Mouse (Mus musculus): ENCODE data around the gene Mybpc3. TPM values are rescaled to one million over a fixed set of nuclear protein-coding genes. Genes with fewer than 3 reads are reported as not detected.

The Mybpc3 gene
- polyA plus RNA-seq, 1 experiment from 2014 or later, result 0.49 TPM

- no peaks in the 10 kb centered on the region for H3K4me1 ChIP-seq (ENCODE audit: control insufficient read depth, insufficient read depth, low read length)
- no peak overlapping the region for H3K4me3 ChIP-seq (ENCODE audit: low read depth, low read length)
- no peaks in the 10 kb centered on the region; the same call in 1 of the 2 replicates for H3K36me3 ChIP-seq (ENCODE audit: control insufficient read depth, insufficient read depth, low read length)
- no peak overlapping the region for H3K4me2 ChIP-seq (ENCODE audit: low read depth)
- no peak for ATAC-seq (ENCODE audit: insufficient read depth, low FRiP score, low TSS enrichment)
- 68% methylated on average over 8 of the region's 8 CpGs for WGBS
- no peak overlapping the region for H3K27ac ChIP-seq (ENCODE audit: low read depth, low read length)
- no peaks in the 10 kb centered on the region for H3K9me3 ChIP-seq (ENCODE audit: control insufficient read depth, low read length)
- no peak overlapping the region for H3K9ac ChIP-seq (ENCODE audit: low read length)
- no peaks in the 10 kb centered on the region for H3K27me3 ChIP-seq (ENCODE audit: control insufficient read depth, insufficient read depth, low read length)
- DNase-seq (ENCODE audit: low spot score), result no peak
Observed at GRCm38 (mm10) chr2:91121497-91121896, 3.6 kb downstream of the Mybpc3 start.

DNA sequence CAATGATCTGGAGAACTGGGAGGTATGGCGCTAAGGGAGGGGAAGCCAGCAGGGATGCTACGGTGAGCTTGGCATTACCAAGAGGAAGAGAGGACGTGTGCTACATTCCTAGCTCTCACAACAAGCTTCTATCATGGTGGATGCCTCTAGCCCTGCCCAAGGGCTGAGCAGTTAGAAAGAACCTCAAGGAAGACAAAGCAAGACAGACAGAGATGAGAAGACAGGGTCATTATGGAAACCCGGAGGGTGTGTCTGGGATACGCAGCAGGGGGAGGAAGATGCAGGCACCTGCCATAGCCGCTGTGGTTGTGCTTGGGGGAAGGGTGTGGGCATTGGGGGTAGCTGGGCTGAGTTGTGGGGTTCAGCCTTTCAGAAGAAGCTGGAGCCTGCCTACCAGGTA, 5.6 kb downstream of the Mybpc3 start:
- no peak overlapping the region for H3K4me2 ChIP-seq (ENCODE audit: low read depth)
- H3K36me3 ChIP-seq (ENCODE audit: control insufficient read depth, insufficient read depth, low read length), result no peaks in the 10 kb centered on the region; the same call in 1 of the 2 replicates
- ATAC-seq (ENCODE audit: insufficient read depth, low FRiP score, low TSS enrichment) (no peak), DNase-seq (ENCODE audit: low spot score) (no peak)
- no peaks in the 10 kb centered on the region for H3K4me1 ChIP-seq (ENCODE audit: control insufficient read depth, insufficient read depth, low read length)
- H3K27ac ChIP-seq (ENCODE audit: low read depth, low read length), result no peak overlapping the region
- no peak overlapping the region for H3K9ac ChIP-seq (ENCODE audit: low read length)
- H3K4me3 ChIP-seq (ENCODE audit: low read depth, low read length), result no peak overlapping the region
- H3K9me3 ChIP-seq (ENCODE audit: control insufficient read depth, low read length), result no peaks in the 10 kb centered on the region
- H3K27me3 ChIP-seq (ENCODE audit: control insufficient read depth, insufficient read depth, low read length), result no peaks in the 10 kb centered on the region
- 79% methylated on average over 6 of the region's 6 CpGs for WGBS

DNA sequence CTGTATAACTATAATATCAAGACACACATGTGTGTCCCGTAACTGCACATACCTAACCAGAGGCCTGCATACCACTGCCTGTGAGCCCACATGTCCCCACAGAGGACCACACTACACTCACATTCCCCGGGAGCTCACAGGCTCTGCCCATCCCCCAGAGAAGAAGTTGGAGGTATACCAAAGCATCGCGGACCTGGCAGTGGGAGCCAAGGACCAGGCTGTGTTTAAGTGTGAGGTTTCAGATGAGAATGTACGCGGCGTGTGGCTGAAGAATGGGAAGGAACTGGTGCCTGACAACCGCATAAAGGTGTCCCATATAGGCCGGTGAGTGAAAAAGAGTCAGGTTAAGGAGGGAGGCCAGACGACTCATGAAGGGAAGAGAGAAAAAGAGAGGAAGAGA, 7.2 kb downstream of the Mybpc3 start:
- ATAC-seq (ENCODE audit: insufficient read depth, low FRiP score, low TSS enrichment), result no peak
- 88% methylated on average over 10 of the region's 10 CpGs for WGBS

DNA sequence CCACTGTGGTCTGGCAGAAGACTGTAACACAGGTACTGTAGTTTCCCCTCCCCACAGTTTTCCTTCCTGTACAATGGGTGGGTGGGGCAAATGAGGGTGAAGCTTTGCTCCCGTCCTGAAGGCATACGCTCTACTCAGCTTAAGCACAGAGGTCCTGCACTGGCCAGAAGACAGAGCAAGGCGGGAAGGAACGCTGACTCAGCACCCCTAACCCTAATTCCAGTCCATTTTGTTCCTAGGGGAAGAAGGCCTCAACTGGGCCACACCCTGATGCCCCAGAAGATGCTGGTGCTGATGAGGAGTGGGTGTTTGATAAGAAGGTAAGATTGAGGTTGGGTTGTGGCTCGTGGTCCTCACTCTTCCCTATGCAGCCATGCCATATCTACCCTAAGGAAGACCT, 10.8 kb downstream of the Mybpc3 start:
- H3K9ac ChIP-seq (ENCODE audit: low read length), result no peak overlapping the region
- no peaks in the 10 kb centered on the region for H3K9me3 ChIP-seq (ENCODE audit: control insufficient read depth, low read length)
- no peaks in the 10 kb centered on the region; the same call in 1 of the 2 replicates for H3K36me3 ChIP-seq (ENCODE audit: control insufficient read depth, insufficient read depth, low read length)
- ATAC-seq (ENCODE audit: insufficient read depth, low FRiP score, low TSS enrichment), result no peak
- H3K4me3 ChIP-seq (ENCODE audit: low read depth, low read length), result no peak overlapping the region
- H3K27ac ChIP-seq (ENCODE audit: low read depth, low read length), result no peak overlapping the region
- 88% methylated on average over 5 of the region's 5 CpGs for WGBS
- no peaks in the 10 kb centered on the region for H3K27me3 ChIP-seq (ENCODE audit: control insufficient read depth, insufficient read depth, low read length)
- H3K4me2 ChIP-seq (ENCODE audit: low read depth), result no peak overlapping the region
- H3K4me1 ChIP-seq (ENCODE audit: control insufficient read depth, insufficient read depth, low read length), result no peaks in the 10 kb centered on the region
- DNase-seq (ENCODE audit: low spot score), result no peak

More for the DNA sequence above, 7.2 kb downstream of the Mybpc3 start:
- H3K9me3 ChIP-seq (ENCODE audit: control insufficient read depth, low read length), result no peaks in the 10 kb centered on the region
- H3K4me2 ChIP-seq (ENCODE audit: low read depth), result no peak overlapping the region
- H3K4me3 ChIP-seq (ENCODE audit: low read depth, low read length), result no peak overlapping the region
- H3K36me3 ChIP-seq (ENCODE audit: control insufficient read depth, insufficient read depth, low read length), result no peaks in the 10 kb centered on the region; the same call in 1 of the 2 replicates
- no peak overlapping the region for H3K9ac ChIP-seq (ENCODE audit: low read length)
- H3K4me1 ChIP-seq (ENCODE audit: control insufficient read depth, insufficient read depth, low read length), result no peaks in the 10 kb centered on the region
- no peak overlapping the region for H3K27ac ChIP-seq (ENCODE audit: low read depth, low read length)
- DNase-seq (ENCODE audit: low spot score), result no peak
- H3K27me3 ChIP-seq (ENCODE audit: control insufficient read depth, insufficient read depth, low read length), result no peaks in the 10 kb centered on the region

DNA sequence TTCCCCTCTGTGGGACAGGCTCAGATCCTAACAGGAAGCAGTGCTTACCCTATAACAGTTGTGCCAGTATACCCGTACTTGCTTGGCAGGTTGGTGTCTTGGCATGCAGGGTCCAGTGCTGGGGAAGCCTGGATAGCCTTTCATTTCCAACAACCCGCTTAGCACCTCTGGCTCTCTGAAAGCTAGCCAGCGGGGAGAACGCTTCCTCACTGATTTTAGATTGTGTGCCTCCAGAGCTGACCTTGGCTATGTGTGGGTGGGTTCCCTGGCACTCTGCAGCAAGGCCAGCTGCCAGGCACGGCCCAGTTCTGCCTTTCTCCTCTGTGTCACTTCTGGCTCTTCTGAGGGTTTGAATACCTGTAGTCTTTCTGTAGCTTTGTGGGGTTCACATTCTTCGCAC, 12.2 kb downstream of the Mybpc3 start:
- H3K4me1 ChIP-seq (ENCODE audit: control insufficient read depth, insufficient read depth, low read length), result no peaks in the 10 kb centered on the region
- H3K4me3 ChIP-seq (ENCODE audit: low read depth, low read length), result no peak overlapping the region
- H3K9ac ChIP-seq (ENCODE audit: low read length), result no peak overlapping the region
- ATAC-seq (ENCODE audit: insufficient read depth, low FRiP score, low TSS enrichment) (no peak), DNase-seq (ENCODE audit: low spot score) (no peak)
- no peaks in the 10 kb centered on the region for H3K27me3 ChIP-seq (ENCODE audit: control insufficient read depth, insufficient read depth, low read length)
- no peaks in the 10 kb centered on the region for H3K36me3 ChIP-seq (ENCODE audit: control insufficient read depth, insufficient read depth, low read length)
- no peak overlapping the region for H3K27ac ChIP-seq (ENCODE audit: low read depth, low read length)
- no peaks in the 10 kb centered on the region for H3K9me3 ChIP-seq (ENCODE audit: control insufficient read depth, low read length)
- H3K4me2 ChIP-seq (ENCODE audit: low read depth), result no peak overlapping the region
- 86% methylated on average over 6 of the region's 6 CpGs for WGBS

GRCm38 (mm10) chr2:91131251-91131650, 13.3 kb downstream of the Mybpc3 start:
- Histone ChIP-seq H3K9me3 (ENCODE audit: control insufficient read depth, low read length) (no peaks in the 10 kb centered on the region), H3K27ac (ENCODE audit: low read depth, low read length) (no peak overlapping the region), H3K9ac (ENCODE audit: low read length) (no peak overlapping the region), H3K36me3 (ENCODE audit: control insufficient read depth, insufficient read depth, low read length) (no peaks in the 10 kb centered on the region), H3K27me3 (ENCODE audit: control insufficient read depth, insufficient read depth, low read length) (no peaks in the 10 kb centered on the region), H3K4me2 (ENCODE audit: low read depth) (no peak overlapping the region), H3K4me3 (ENCODE audit: low read depth, low read length) (no peak overlapping the region), H3K4me1 (ENCODE audit: control insufficient read depth, insufficient read depth, low read length) (no peaks in the 10 kb centered on the region)
- 91% methylated on average over 15 of the region's 15 CpGs for whole genome bisulfite sequencing
- ATAC-seq (ENCODE audit: insufficient read depth, low FRiP score, low TSS enrichment), result no peak
- no peak for DNase-seq (ENCODE audit: low spot score)

- ATAC-seq (ENCODE audit: insufficient read depth, low FRiP score, low TSS enrichment) (no peak), DNase-seq (ENCODE audit: low spot score) (no peak)
- H3K4me2 ChIP-seq (ENCODE audit: low read depth), result no peak overlapping the region
- H3K9ac ChIP-seq (ENCODE audit: low read length), result no peak overlapping the region
- H3K27ac ChIP-seq (ENCODE audit: low read depth, low read length), result no peak overlapping the region
- 85% methylated on average over 3 of the region's 3 CpGs for WGBS
- no peaks in the 10 kb centered on the region for H3K9me3 ChIP-seq (ENCODE audit: control insufficient read depth, low read length)
- no peak overlapping the region for H3K4me3 ChIP-seq (ENCODE audit: low read depth, low read length)
- H3K4me1 ChIP-seq (ENCODE audit: control insufficient read depth, insufficient read depth, low read length), result no peaks in the 10 kb centered on the region
- no peaks in the 10 kb centered on the region for H3K27me3 ChIP-seq (ENCODE audit: control insufficient read depth, insufficient read depth, low read length)
- H3K36me3 ChIP-seq (ENCODE audit: control insufficient read depth, insufficient read depth, low read length), result no peaks in the 10 kb centered on the region
Observed at GRCm38 (mm10) chr2:91132035-91132434, 14.1 kb downstream of the Mybpc3 start.

- no peaks in the 10 kb centered on the region for H3K36me3 ChIP-seq (ENCODE audit: control insufficient read depth, insufficient read depth, low read length)
- no peaks in the 10 kb centered on the region for H3K27me3 ChIP-seq (ENCODE audit: control insufficient read depth, insufficient read depth, low read length)
- H3K9me3 ChIP-seq (ENCODE audit: control insufficient read depth, low read length), result no peaks in the 10 kb centered on the region
- H3K27ac ChIP-seq (ENCODE audit: low read depth, low read length), result no peak overlapping the region
- no peaks in the 10 kb centered on the region for H3K4me1 ChIP-seq (ENCODE audit: control insufficient read depth, insufficient read depth, low read length)
- 84% methylated on average over 11 of the region's 11 CpGs for WGBS
- no peak overlapping the region for H3K4me3 ChIP-seq (ENCODE audit: low read depth, low read length)
- H3K9ac ChIP-seq (ENCODE audit: low read length), result no peak overlapping the region
- H3K4me2 ChIP-seq (ENCODE audit: low read depth), result no peak overlapping the region
- no peak for DNase-seq (ENCODE audit: low spot score)
- ATAC-seq (ENCODE audit: insufficient read depth, low FRiP score, low TSS enrichment), result no peak
Observed at GRCm38 (mm10) chr2:91136513-91137412, 18.8 kb downstream of the Mybpc3 start.

DNA sequence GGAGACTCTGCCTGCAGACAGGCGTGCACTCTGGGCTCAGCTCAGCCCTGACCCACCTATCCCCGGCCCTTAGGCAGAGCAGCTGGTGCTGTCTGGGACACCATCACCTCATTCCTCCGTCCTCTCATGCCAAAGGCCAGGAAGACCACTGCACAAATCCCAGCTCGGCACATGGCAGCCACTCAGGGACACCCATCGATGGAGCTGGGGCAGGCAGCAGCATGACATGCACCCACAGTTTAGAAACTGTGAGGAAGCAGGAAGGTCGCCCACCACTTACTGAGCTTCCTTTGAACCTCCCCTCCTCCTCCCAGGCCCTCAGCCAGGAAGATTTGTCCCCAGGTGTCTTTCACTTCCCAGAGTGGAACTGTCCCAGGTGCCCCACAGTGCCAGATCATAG, 19.5 kb downstream of the Mybpc3 start:
- DNase-seq (ENCODE audit: low spot score) (no peak), ATAC-seq (ENCODE audit: insufficient read depth, low FRiP score, low TSS enrichment) (no peak)
- Histone ChIP-seq H3K27me3 (ENCODE audit: control insufficient read depth, insufficient read depth, low read length) (no peaks in the 10 kb centered on the region), H3K4me1 (ENCODE audit: control insufficient read depth, insufficient read depth, low read length) (no peaks in the 10 kb centered on the region), H3K9ac (ENCODE audit: low read length) (no peak overlapping the region), H3K4me3 (ENCODE audit: low read depth, low read length) (no peak overlapping the region), H3K27ac (ENCODE audit: low read depth, low read length) (no peak overlapping the region), H3K36me3 (ENCODE audit: control insufficient read depth, insufficient read depth, low read length) (no peaks in the 10 kb centered on the region), H3K4me2 (ENCODE audit: low read depth) (no peak overlapping the region), H3K9me3 (ENCODE audit: control insufficient read depth, low read length) (no peaks in the 10 kb centered on the region)
- WGBS, result 86% methylated on average over 6 of the region's 6 CpGs
